Mouse (Mus musculus) megakaryocyte, adult 5-6 weeks (primary cell): Measurements from ENCODE around the gene Ntf5. TPM values are rescaled to one million over a fixed set of nuclear protein-coding genes. Genes with fewer than 3 reads are reported as not detected.
A peak's percentile ranks its signal among the peaks of the same experiment; 100 is the strongest.

Source experiments
- ATAC-seq: 2 replicates; pipeline ENCODE4 v1.8.0; 2016; ENCODE audit warnings: mild to moderate bottlenecking, inconsistent platforms; ENCODE audit not compliant: poor library complexity, severe bottlenecking
- total RNA-seq, 2 experiments: library from RNA; stranded (forward) in 1 of 2; stranded (reverse) in 1 of 2; fragments of 153-499, 151-499 nt in 1 of 2; fragments of 221-1000, 200-1000 nt in 1 of 2; gene quantifications; 2 replicates each; pipeline versions ENCODE4 v1.2.3 to v1.2.4; 2015 to 2017

Gene Ntf5
- total RNA-seq, 2 experiments from 2014 or later: not detected

- peak; percentile 93 for ATAC-seq
Measured at GRCm38 (mm10) chr7:45434203-45435015, 20.9 kb downstream of the Ntf5 start, which contains the start of gene Gys1. Gene Gys1, plus strand, starts transcription at chr7:45434844.

- ATAC-seq: no peak
Measured at GRCm38 (mm10) chr7:45435038-45435437, 21.5 kb downstream of the Ntf5 start.

- no peak for ATAC-seq
Measured at GRCm38 (mm10) chr7:45436444-45436843, 22.9 kb downstream of the Ntf5 start.

GRCm38 (mm10) chr7:45437046-45437445, 23.6 kb downstream of the Ntf5 start:
- ATAC-seq: no peak

- ATAC-seq: no peak
Measured at GRCm38 (mm10) chr7:45437521-45438276, 24.2 kb downstream of the Ntf5 start, which contains the start of gene Ruvbl2. Gene Ruvbl2, minus strand, starts transcription at chr7:45438096.

GRCm38 (mm10) chr7:45443526-45444420, 30.3 kb downstream of the Ntf5 start:
- ATAC-seq: no peak

GRCm38 (mm10) chr7:45446589-45446988, 33.1 kb downstream of the Ntf5 start:
- no peak for ATAC-seq

- peak; percentile 45 for ATAC-seq
Measured at GRCm38 (mm10) chr7:45447325-45447990, 34.0 kb downstream of the Ntf5 start.

- no peak for ATAC-seq
Measured at GRCm38 (mm10) chr7:45449974-45450373, 36.5 kb downstream of the Ntf5 start.

- peak; percentile 98 for ATAC-seq
Measured at GRCm38 (mm10) chr7:45451344-45451982, 38.0 kb downstream of the Ntf5 start.

GRCm38 (mm10) chr7:45454971-45455370, 41.5 kb downstream of the Ntf5 start:
- ATAC-seq: no peak

- ATAC-seq: no peak
Measured at GRCm38 (mm10) chr7:45455932-45456696, 42.6 kb downstream of the Ntf5 start.

GRCm38 (mm10) chr7:45456721-45457203, 43.3 kb downstream of the Ntf5 start:
- no peak for ATAC-seq

- ATAC-seq: peak; percentile 50
Measured at GRCm38 (mm10) chr7:45457204-45458060, 43.9 kb downstream of the Ntf5 start.

- ATAC-seq: peak; percentile 30
Measured at GRCm38 (mm10) chr7:45458748-45459563, 45.5 kb downstream of the Ntf5 start.

GRCm38 (mm10) chr7:45459564-45460140, 46.2 kb downstream of the Ntf5 start, which contains the start of gene Ftl1:
Gene Ftl1, minus strand, starts transcription at chr7:45459884.
- peak; percentile 83 for ATAC-seq

GRCm38 (mm10) chr7:45460377-45460776, 46.9 kb downstream of the Ntf5 start:
- no peak for ATAC-seq
